Mouse (Mus musculus) lung, embryonic 14.5 days (tissue): ENCODE measurements around the gene Lsm10. TPM values are rescaled to one million over a fixed set of nuclear protein-coding genes. Genes with fewer than 3 reads are reported as not detected.

Experiments
- ATAC-seq: fragments of 200-750 bp; cut with Nextera tagmentation; 2 replicates; pipeline ENCODE4 v1.8.0; 2017; ENCODE audit warnings: mild to moderate bottlenecking, moderate TSS enrichment, moderate library complexity; ENCODE audit not compliant: insufficient read depth
- DNase-seq: peaks from one replicate; pipeline ENCODE4 v3.0.0-alpha.2; 2015
- H3K27ac ChIP-seq: fragments of 300-500 bp; sonication (generic); 2 replicates; pipeline ENCODE4 v1.5.1; 2014; ENCODE audit warnings: low read depth, mild to moderate bottlenecking, moderate library complexity
- H3K27me3 ChIP-seq: fragments of 300-500 bp; sonication (generic); 2 replicates; pipeline ENCODE4 v1.6.1; 2014; ENCODE audit warnings: low read length, control low read depth; ENCODE audit not compliant: insufficient read depth
- H3K36me3 ChIP-seq: fragments of 300-500 bp; sonication (generic); 2 replicates; pipeline ENCODE4 v1.6.1; 2014; ENCODE audit warnings: control low read depth; ENCODE audit not compliant: insufficient read depth
- H3K4me1 ChIP-seq: fragments of 300-500 bp; sonication (generic); 2 replicates; pipeline ENCODE4 v1.6.1; 2014; ENCODE audit warnings: antibody characterized with exemption, control low read depth; ENCODE audit not compliant: insufficient read depth
- H3K4me2 ChIP-seq: fragments of 300-500 bp; sonication (generic); 2 replicates; pipeline ENCODE4 v1.6.1; 2014; ENCODE audit warnings: mild to moderate bottlenecking
- H3K4me3 ChIP-seq: fragments of 300-500 bp; sonication (generic); 2 replicates; pipeline ENCODE4 v1.5.1; 2014; ENCODE audit warnings: low read depth, low read length
- H3K9ac ChIP-seq: fragments of 300-500 bp; sonication (generic); 2 replicates; pipeline ENCODE4 v1.6.1; 2014
- H3K9me3 ChIP-seq: fragments of 300-500 bp; sonication (generic); 2 replicates; pipeline ENCODE4 v1.6.1; 2016; ENCODE audit warnings: low read depth, low read length, control low read depth
- CTCF ChIP-seq: IDR thresholded peaks from 2 replicates; pipeline ENCODE4 v1.5.1; 2016; ENCODE audit warnings: antibody characterized with exemption, low read depth
- WGBS: fragments of 180-500 bp; shearing (Covaris S2); extraction: QIAGEN DNeasy Blood & Tissue Kit; methylation state at CpG from one replicate; pipeline ENCODE4 v1.1.7; 2014; 5-methylcytosine and 5-hydroxymethylcytosine counted together
- polyA plus RNA-seq: library from polyadenylated mRNA; unstranded; fragments of >200 nt; fragmentation: Nextera tagmentation; extraction: Ambion mirVana; gene quantifications from 2 replicates; pipeline ENCODE4 v1.2.1, GENCODE M21; 2014

The Lsm10 gene
- polyA plus RNA-seq, 1 experiment from 2014 or later = 50.2 TPM

DNA sequence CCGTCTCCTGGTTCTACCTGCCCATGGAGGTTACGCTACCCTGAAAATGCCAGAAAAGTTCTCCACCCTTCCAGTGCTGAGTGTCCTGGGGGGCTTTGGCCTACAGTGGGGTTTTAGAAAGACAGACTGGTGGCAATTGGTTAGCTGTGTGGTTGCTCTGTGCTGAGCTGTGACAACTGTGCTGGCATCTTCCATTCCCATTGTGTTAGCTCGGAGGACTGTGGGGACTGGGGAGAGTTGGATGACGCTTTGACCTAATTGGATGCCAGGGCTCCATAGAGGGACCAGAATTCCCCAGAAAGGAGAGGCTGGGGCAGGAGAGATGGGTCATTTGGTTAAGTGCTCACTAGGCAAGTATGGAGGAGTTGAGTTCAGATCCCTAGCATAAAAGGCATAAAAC lies 37.8 kb downstream of the Lsm10 start:
- DNase-seq (no peak), ATAC-seq (no peak)
- Histone ChIP-seq H3K27me3 (no peaks in the 10 kb centered on the region), H3K4me1 (peaks cover 42% of the 10 kb centered on the region), H3K27ac (peak overlapping the region; percentile 16; the same call in 1 of the 2 replicates), H3K9ac (no peak overlapping the region), H3K36me3 (peaks cover 57% of the 10 kb centered on the region), H3K9me3 (no peaks in the 10 kb centered on the region), H3K4me2 (no peak overlapping the region), H3K4me3 (no peak overlapping the region)
- no peak for TF ChIP-seq CTCF
- 86% methylated on average over 4 of the region's 4 CpGs for WGBS

DNA sequence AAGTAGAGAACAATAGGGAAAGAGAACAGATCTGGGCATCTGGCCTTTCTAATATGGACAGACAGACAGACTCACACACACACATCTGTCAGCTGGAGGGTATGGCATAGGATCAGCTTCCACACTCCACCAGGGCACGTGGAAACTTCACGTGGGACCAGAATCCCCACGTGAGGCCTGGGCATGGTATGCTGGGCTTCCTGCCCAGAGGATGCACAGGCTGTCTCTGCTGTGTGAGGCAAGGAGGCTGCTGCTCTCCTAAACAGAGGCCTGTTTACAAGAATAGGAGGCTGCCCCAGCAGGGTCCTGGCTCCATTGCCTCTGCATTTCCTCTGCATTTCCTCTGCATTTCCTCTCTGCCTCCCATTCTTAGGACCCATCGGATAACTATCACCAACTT lies 38.2 kb downstream of the Lsm10 start:
- H3K9me3 ChIP-seq = no peaks in the 10 kb centered on the region
- H3K27ac ChIP-seq = peak overlapping the region; percentile 16; the same call in 1 of the 2 replicates
- WGBS = 67% methylated on average over 4 of the region's 4 CpGs
- no peak for TF ChIP-seq CTCF
- H3K27me3 ChIP-seq = no peaks in the 10 kb centered on the region
- H3K4me3 ChIP-seq = no peak overlapping the region
- peaks cover 57% of the 10 kb centered on the region for H3K36me3 ChIP-seq
- no peak for DNase-seq
- H3K9ac ChIP-seq = no peak overlapping the region; the same call in 1 of the 2 replicates
- peaks cover 39% of the 10 kb centered on the region for H3K4me1 ChIP-seq
- no peak overlapping the region for H3K4me2 ChIP-seq
- ATAC-seq = no peak

DNA sequence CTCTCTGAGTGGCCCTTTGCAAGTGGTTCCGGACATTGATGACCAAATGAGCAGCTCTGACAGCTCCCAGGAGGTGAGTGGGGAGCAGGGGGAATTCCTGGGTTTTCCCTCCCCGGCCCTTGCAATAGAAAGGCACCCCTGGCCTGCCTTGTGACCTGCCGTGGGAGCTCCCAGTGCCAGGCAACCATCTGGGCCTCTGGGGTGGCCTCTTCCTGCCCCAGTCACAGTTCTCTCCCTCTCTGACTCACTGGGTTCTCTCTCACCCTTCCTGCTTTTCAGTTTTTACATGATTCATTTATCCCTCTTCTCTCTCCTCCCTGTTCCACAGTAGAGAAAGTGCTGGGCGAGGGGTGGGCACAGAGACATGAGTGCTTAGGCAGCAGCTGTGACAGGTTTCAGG lies 41.4 kb downstream of the Lsm10 start:
- Histone ChIP-seq H3K4me1 (peaks cover 8% of the 10 kb centered on the region), H3K9ac (no peak overlapping the region), H3K4me3 (no peak overlapping the region), H3K9me3 (no peaks in the 10 kb centered on the region), H3K36me3 (peaks cover 68% of the 10 kb centered on the region), H3K27ac (no peak overlapping the region), H3K27me3 (no peaks in the 10 kb centered on the region), H3K4me2 (no peak overlapping the region)
- no peak for TF ChIP-seq CTCF
- 83% methylated on average over 4 of the region's 4 CpGs for WGBS
- DNase-seq (no peak), ATAC-seq (no peak)

DNA sequence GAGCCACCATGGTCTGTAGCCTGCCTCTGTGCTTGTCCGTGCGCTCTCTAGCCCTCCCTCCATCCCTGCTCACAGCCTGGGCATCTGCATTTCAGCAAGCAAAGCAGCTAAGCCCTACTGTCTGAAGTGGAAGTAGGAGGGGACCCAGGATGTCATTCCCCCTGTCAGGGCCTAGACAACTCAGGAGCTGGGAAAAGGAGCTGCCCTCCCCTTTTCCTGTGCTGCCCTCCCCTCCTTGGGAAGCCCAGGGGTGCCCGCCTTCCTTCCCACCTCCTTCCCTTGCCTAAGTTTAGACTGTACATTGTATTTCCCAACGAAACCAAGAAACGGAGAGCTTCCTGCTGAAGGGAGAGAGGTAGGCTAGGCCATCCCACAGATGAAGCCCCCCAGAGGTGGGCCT lies 44.6 kb downstream of the Lsm10 start:
- Histone ChIP-seq H3K4me3 (no peak overlapping the region), H3K27me3 (no peaks in the 10 kb centered on the region), H3K36me3 (peaks cover 49% of the 10 kb centered on the region), H3K9me3 (no peaks in the 10 kb centered on the region), H3K4me2 (no peak overlapping the region), H3K9ac (no peak overlapping the region; the same call in 1 of the 2 replicates), H3K27ac (no peak overlapping the region; the same call in 1 of the 2 replicates), H3K4me1 (no peaks in the 10 kb centered on the region)
- 76% methylated on average over 5 of the region's 5 CpGs for WGBS
- ATAC-seq = no peak
- no peak for DNase-seq
- TF ChIP-seq CTCF = no peak

- WGBS = 17% methylated on average over 4 of the region's 4 CpGs
- H3K9me3 ChIP-seq = no peaks in the 10 kb centered on the region
- no peak overlapping the region for H3K9ac ChIP-seq
- H3K4me2 ChIP-seq = no peak overlapping the region
- H3K36me3 ChIP-seq = peaks cover 13% of the 10 kb centered on the region
- peaks cover 6% of the 10 kb centered on the region for H3K4me1 ChIP-seq
- H3K27me3 ChIP-seq = no peaks in the 10 kb centered on the region
- no peak overlapping the region for H3K27ac ChIP-seq
- ATAC-seq = no peak
- DNase-seq = no peak
- no peak overlapping the region for H3K4me3 ChIP-seq
- no peak for TF ChIP-seq CTCF
Observed at GRCm38 (mm10) chr4:126145396-126145795, 49.0 kb downstream of the Lsm10 start.

GRCm38 (mm10) chr4:126146974-126147532 lies 50.6 kb downstream of the Lsm10 start:
- peaks cover 10% of the 10 kb centered on the region for H3K4me1 ChIP-seq
- ATAC-seq = no peak
- 0 out of 2 replicates have a peak overlapping the region, but pooled peaks have one; percentile 17 for H3K9ac ChIP-seq

DNA sequence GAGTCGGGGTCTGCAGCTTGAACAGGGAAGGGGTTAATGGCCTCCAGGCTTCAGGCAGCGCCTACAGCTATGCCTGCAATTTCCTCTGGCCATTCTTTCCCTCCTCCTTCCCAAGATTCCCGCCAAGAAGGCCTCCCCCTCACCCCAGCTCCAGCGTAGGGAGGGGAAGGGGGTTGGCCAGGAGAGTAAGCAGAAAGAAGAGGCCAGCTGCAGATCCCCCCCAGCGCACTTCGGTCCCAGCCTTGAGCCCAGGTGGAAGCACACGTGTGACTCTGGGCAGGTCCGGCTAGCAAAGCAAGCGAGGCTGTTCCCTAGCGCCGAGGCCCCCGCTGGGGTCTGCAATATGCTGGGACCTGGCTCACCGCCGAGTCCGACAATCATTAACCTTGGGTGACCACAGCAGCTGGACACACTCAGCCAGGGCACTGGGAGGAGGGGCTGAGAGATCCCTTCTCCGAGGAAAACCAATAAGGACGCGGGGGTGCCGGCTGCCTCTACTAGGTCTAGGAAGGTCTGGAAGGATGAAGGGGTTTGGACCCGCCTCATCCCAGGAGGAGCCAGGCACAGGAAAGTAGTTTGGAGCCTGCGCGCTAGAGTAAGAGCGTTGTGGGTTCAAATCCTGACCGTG lies 51.2 kb downstream of the Lsm10 start, which contains the start of gene Eva1b:
Gene Eva1b (plus strand): TSS at position 212 of the 628 bp plus-strand sequence.
- Histone ChIP-seq H3K27me3 (no peaks in the 10 kb centered on the region), H3K4me1 (peaks cover 10% of the 10 kb centered on the region), H3K9ac (peak within 1 kb of the TSS; percentile 76), H3K9me3 (no peaks in the 10 kb centered on the region), H3K27ac (peak within 1 kb of the TSS; percentile 93), H3K36me3 (peaks cover 18% of the 10 kb centered on the region), H3K4me3 (peak within 1 kb of the TSS; percentile 71), H3K4me2 (peak within 1 kb of the TSS; percentile 92)
- TF ChIP-seq CTCF = no peak
- peak; percentile 84 for ATAC-seq
- under 1% methylated on average over 24 of the region's 24 CpGs for WGBS
- DNase-seq = peak; percentile 95

More at GRCm38 (mm10) chr4:126146974-126147532, 50.6 kb downstream of the Lsm10 start:
- no peaks in the 10 kb centered on the region for H3K27me3 ChIP-seq
- no peaks in the 10 kb centered on the region for H3K9me3 ChIP-seq
- no peak for TF ChIP-seq CTCF
- WGBS = 21% methylated on average over 9 of the region's 9 CpGs
- no peak for DNase-seq
- peak overlapping the region; percentile 93 for H3K27ac ChIP-seq
- H3K36me3 ChIP-seq = peaks cover 16% of the 10 kb centered on the region
- H3K4me3 ChIP-seq = peak overlapping the region; percentile 71
- peak overlapping the region; percentile 92 for H3K4me2 ChIP-seq

Other genes with a start within 250 kb of the Lsm10 start
- 2.2 and 2.3 TPM in 2 replicates for gene Csf3r, start 72.1 kb upstream of the Lsm10 start, polyA plus RNA-seq
- 134 and 138 TPM in 2 replicates for gene Mrps15, start 49.7 kb upstream of the Lsm10 start, polyA plus RNA-seq
- 18.1 TPM in 2 replicates for gene Oscp1, start 38.1 kb upstream of the Lsm10 start, polyA plus RNA-seq
- 30.7 and 38.0 TPM in 2 replicates for gene Stk40, start 7.3 kb downstream of the Lsm10 start, polyA plus RNA-seq
- gene Eva1b, start 51.1 kb downstream of the Lsm10 start, polyA plus RNA-seq = 92.6 and 97.8 TPM in 2 replicates
- gene Sh3d21, start 66.9 kb downstream of the Lsm10 start, polyA plus RNA-seq = 5.7 and 7.0 TPM in 2 replicates
- gene Thrap3, start 106.1 kb downstream of the Lsm10 start, polyA plus RNA-seq = 262 and 268 TPM in 2 replicates
- 50.7 and 61.1 TPM in 2 replicates for gene Map7d1, start 159.7 kb downstream of the Lsm10 start, polyA plus RNA-seq
- gene Trappc3, start 165.7 kb downstream of the Lsm10 start, polyA plus RNA-seq = 26.7 and 28.9 TPM in 2 replicates
- 4.0 and 5.2 TPM in 2 replicates for gene Col8a2, start 190.2 kb downstream of the Lsm10 start, polyA plus RNA-seq
- gene Adprhl2, start 225.1 kb downstream of the Lsm10 start, polyA plus RNA-seq = 52.8 and 56.8 TPM in 2 replicates
- gene Tekt2, start 229.1 kb downstream of the Lsm10 start, polyA plus RNA-seq = 1.3 and 2.5 TPM in 2 replicates